Mouse (Mus musculus) layer of hippocampus, adult 11-12 months (tissue): ENCODE measurements around the gene Cep72.
A peak's percentile ranks its signal among the peaks of the same experiment; 100 is the strongest.
"Not testable (repeated sequence)": the region's sequence is repeated elsewhere in the genome, so short reads cannot be mapped to it uniquely, and the experiment has no call there.

ENCODE experiments used
- DNase-seq: peaks from one replicate; pipeline ENCODE4 v3.0.0; 2022; ENCODE audit warnings: low spot score

Gene Cep72

DNA sequence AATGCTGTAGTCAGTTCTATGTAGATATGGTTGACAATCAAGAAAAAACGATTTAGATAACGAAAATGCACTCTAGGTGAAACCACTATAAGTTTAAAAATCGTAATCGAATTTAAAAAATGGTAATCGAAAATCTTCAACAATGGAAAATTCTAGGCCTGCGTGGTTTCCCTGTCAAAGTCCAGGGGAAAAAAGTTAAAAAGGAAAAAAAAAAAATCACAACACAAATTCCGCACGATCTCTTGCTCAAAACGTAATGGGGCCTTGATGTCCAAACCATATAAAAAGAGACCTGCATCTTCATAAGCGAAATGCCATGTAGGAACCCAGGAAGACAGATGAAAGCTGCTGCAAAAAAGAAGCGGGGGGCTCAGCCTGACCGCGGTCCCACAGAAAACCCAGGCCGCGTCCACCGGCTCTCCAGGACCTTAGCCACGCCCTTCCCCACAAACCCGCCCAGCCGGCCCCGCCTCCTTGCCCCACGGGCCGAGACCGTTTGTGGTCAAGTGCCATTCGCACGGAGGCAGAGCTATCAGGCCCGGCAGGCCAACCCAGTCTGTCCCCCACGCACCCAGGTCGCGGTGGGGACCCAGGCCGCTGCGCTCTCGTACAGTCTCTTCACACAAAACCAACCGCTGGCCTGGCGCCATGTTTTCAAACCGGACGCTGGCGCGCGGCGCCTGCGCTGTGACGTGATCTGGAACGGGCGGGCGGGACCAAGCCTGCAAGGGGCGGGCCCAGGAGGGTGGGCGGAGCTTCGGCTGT lies at the start of gene Cep72:
Gene Cep72, minus strand, starts transcription at position 687 of the 765 bp plus-strand sequence.
- peak; percentile 86 for DNase-seq

DNA sequence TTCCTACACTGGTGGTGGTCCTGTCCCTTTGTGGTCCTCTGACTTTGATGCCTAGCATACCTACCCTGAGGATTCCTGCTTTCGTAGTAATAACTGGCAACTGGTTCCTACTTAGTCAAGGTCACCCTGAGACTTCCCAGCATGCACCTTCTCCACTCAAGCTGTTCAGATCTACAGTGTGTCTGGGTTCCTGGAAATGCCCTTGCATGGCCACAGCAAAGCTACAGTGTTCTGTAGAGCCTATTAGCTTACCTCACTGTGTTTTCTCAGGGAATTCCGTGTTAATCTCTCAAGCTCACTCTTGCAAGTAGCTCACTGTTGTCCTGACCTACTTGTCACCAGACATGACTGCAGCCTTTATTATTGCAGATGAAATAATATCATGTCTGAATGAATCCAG lies 45.3 kb upstream of the Cep72 start:
- DNase-seq = no peak

DNA sequence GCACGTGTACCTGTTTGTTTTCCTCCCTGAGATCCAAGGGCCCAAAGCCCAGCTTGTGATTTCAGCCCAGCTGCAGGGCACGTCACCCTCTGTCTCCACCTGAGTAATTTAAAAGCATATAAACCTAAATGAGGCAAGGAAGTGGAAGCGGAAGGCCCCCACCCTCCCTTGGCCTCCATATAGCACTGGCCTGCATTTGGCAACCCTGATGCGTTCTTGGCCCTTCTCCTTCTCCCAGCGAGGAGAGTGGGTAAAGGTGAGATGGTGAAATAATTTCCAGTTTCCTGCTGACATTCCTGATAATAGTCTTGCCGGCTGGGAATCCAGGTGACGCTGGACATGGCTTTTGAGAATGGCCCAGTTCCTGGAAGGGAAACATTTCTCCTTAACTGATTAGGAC lies 42.3 kb upstream of the Cep72 start:
- DNase-seq = no peak

DNA sequence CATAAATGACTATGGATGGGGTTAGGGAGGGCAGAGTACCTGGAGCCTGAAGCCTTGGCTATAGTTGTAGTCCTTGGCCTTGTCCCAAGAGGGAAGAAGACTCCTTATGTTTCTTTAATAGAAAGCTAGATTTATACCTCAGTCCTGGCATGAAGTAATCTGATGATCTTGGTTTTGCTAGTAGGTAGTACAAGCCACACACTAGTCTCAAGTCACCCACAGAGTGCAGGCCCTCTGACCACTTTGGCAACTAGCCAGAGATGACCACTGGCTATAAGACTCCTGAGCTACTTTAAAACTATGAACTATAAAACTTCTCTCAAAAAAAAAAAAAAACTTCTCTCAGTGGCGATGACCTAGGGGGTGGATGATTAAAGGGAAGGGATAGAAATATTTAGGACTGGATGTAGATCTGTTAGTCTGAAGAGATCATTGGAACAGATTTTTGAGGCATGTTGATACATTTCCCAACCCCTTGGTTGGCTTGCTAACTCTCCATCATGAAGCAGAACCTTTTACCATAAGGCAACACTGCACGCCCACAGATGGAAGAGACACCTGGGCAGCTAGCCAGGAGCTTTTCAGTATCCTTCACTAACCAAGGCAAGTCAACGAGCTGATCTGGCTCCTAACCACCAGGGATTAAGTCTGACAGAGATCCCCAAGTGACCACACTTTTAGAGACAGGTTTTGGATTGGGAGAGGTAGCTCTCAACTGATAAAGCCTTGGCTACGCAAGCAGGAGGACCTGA lies 40.9 kb upstream of the Cep72 start:
- no peak for DNase-seq

DNA sequence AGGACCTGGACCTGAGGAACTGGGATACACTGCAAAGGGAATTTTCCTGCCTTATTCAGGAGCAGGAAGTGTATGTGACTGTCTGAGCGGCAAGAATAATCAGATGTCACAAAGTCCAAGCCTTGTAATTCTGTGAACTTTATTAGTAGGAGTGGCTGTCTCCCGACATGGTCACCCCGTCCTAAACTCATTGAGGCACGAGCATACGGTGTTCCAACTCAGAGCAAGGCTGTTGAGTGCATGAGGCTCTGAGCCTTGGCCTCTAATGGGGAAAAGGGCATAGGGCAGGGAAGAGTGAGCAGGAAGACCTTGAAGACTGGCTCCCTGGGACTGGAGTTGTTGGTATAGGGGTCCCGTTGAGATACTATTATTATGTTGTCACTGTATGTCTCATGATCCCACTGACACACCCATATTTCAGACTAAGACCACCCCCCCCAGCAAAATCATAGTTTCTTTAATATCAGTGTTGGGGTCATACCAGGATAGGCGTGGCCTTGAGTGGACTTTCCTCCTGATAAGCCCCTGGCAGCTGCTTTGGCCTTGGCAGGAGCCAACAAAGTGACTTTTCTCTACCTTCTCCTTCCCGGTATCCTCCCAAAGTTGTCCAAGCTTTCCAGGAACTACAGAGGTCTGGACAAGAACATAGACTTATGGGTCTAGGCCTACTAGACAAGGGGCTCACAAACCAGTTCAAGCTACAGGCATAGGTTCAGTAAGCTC lies 40.2 kb upstream of the Cep72 start:
- no peak for DNase-seq

DNA sequence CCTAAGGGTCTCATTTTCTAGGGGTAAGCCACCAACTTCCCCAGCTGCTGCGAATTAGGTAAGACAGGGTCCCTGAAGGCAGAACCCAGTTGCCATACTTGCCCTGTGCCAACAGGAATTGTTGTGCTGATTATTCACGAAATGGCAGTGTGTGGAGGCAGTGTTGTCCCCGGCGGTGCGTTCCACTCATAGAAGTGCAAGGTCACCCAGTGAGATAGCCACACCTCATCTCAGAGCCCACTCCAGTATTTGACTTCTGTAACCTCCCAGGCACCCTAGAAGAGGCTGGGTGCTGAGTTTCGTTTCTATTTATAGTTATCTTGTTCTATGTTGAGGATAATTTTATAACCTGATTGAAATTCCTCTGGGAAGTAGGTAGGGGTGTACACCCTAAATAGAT lies 36.8 kb upstream of the Cep72 start:
- no peak for DNase-seq

DNA sequence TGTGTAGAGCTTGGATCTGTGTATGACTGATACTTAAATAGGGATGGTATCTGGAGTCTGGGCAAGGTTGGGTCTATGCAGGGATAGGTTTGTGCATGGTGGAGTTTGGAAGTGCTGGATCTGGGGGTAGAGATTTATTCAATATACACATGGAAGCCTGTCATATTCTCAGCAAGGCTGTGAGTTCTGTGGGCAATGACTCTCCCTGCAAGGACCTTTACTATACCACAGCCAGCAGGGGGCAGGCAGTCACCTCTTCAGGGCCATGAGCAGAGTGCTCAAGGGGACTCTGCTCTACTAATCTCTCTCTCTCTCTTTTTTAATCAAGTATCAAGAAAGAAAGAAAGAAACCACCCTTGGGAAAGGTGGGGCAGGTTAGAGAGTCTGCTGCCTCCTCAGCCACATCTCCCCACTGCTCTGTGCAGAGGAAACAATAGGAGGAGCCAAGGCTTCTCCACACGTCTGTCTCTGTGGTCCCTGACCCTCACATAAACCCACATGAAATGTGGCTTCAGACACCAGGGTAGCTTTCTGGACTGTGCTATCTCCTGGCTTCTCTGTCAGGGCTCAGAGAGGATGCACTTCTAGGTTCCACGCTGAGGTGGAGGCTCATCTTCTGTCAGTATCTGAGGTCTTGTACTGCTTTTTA lies 34.7 kb upstream of the Cep72 start:
- DNase-seq = peak; percentile 64

DNA sequence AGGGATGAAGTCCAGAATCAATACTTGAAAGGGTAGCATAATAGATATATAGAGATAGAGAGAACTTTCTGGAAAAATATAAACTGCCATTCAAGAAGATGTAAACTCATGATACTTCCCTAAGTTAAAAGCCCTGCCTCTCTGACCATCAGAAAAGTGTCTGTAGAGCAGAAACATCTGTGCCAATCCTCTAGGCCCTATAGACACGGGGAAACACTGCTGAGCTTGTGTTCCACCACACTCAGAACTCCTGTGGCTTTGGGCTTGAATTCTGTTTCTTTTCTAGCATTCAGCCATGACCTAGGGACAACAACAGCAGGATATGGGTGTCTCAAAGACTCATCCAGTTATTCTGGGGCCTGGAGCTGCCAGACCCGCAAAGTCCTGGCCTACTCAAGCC lies 33.8 kb upstream of the Cep72 start:
- DNase-seq = no peak

DNA sequence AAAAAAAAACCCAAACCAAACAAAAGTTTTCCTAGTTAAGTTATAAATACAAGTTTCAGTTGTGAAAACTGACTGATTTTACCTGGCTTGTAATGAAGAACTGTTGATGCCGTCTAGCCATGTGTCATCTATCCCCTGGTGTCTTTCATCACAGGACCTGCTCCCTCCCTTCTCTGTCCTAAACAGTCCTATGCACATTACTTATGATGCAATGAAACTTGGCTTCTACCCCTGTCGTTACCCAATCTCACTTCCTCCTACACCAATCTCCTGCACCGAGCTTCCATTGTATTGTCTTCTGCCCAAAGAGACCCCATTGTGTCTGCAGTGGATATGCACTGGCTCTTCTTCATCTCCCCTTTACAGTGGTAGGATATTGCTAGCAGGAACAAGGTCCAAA lies 28.2 kb upstream of the Cep72 start:
- no peak for DNase-seq

DNA sequence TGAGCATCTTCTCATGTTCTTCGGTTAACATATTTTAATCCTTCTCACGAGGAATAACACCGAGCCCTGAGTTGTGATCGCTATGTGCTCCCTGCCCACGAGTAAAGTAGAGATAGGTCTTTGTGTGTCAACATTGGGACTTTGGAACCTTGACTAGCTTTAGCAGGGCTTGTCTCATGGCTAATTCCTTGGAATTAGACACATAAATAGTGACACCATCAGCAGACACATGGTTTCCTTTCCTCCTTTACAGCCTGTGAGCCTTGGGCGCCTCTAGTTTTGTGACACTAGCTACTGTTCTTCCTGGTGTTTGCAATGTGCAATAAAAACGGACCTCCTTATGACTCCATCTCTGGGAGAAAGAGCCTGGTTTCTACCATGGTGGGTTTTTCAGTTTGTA lies 11.3 kb upstream of the Cep72 start:
- DNase-seq = no peak

DNA sequence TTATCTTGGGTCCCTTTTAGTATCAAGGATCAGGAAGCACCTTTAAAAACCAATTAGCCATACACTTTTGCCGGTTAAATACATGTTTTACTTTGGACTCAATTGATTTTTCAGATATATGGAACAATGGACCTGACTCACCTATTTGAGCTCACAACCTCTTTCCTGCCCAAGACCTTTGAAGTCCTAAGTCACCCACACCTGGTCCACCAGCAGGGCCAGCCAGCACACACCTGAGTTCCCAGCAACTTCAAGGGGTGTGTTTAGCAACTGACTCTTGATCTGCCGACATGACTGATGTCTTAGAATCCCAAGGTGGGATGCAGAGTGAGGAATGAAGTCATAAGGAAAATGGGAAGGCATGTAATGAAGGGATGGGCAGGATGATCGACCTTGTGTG lies 9.6 kb upstream of the Cep72 start:
- no peak for DNase-seq

DNA sequence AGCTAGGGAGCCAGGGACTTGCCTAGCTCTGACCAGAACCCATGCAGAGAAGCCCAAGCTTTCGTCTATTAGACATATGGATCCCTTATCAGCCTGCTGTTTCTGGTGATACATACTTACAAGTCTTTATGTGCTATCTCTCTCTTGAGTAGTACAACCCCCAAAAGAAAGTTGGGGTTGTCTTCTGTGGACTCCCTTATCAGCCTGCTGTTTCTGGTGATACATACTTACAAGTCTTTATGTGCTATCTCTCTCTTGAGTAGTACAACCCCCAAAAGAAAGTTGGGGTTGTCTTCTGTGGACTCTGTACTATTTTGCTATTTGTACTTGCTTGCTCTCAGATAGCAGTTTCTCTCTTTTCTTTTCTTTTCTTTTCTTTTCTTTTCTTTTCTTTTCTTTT lies 9.1 kb upstream of the Cep72 start:
- DNase-seq = not testable (repeated sequence)

DNA sequence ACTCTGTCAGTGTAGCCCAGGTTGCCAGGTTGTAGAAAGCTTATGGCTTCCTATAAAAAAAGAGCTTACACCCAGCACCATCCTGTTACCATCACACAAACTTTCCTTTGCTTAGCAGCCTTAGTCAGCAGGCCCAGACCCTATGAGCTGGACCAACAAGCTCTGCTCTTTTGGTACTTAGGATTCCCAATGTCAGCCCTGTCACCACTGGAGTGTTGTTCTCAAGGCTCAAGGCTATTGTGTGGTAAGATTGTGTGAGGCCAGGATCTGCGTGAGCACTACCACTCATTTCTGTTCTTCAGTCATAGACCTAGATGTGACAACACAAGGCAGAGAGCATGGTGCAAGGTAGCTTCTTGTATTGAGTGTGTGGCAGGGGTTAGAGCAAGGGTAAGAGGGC lies 4.5 kb upstream of the Cep72 start:
- DNase-seq = no peak

DNA sequence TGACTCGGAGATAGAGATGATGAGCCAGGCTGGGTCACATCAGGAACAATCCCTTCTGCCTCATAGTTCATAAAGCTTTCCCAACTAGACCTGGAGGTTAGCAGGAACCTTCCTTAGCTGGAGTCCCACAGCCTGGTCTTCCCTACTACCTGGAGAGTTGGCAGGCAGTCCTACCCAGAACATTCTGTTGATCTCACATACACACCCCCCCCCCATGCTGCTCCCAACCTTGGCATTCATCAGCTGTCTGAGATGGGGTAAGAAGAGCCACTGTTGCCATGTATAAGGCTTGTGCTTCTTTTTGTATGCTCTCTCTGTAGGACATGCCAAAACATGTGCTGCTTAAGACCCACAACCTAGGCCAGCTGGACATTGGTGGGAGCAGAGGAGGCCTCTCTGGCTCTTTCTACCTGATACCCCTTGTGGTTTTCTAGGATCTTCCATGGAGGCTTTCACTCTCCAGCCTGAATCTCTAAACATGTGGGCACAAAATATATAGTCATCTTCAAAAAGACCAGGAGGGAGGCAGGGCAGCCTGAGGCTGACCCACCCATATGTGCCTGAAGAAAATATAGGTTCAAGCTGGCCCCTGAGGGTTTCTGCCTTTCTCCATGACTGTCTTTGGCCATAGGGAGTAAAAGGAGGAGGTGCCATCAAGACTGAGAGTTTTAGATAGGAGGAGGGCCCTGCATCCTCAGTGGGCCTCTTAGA lies 1.4 kb upstream of the Cep72 start:
- DNase-seq = no peak

DNA sequence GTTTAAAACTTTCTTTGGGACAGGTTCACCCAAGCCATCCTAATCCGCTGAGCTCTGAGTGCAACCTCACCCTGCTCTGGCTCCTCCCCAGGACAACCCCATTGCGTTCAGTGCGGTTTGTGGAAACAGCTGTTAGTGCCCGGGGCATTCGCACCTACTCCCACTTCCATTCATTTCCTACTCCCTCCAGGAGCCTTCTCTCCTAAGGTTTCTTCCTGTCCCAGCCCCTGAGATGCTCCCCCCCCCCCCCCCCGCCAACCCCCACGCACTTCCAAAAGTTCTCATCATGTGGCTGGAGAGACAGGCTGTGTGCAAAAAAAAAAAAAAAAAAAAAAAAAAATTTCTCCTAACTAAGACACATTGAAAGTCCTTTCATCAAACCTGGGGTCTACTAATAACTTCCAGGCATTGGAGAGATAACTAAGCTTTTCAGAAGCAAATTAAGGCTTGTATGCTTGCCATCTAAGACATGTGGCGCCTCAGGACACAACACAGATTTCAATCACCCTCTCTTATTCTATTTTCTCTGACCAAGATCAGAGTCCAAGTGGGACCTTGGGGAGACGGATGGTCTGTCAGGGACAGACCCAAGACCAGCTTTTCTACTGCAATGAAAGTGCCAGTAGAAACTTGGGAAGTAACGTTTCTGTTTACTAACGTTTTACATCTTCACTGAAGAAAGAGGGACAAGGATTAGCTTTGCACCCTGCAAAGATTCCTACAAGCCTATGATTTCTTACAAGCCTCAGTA lies 454 bp upstream of the Cep72 start:
- DNase-seq = no peak

DNA sequence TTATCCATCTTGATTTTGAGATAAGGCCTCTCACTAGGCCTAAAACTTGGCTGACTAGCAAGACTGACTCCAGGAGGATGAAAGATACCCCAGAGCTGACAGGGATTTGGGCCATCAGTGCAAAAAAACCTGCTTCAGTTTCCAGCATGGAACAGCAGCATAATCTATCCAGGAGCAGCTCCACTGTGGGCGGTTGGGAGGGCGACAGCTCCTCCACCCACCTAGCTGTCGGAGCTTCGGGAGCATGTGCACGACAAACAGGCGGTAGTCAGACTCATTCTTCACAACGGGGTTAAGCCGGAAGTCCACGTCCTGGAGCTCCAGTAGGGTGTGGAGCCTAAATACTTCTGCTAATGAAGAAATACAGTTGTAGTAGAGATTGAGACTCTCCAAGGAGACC lies 4.0 kb downstream of the Cep72 start:
- no peak for DNase-seq

DNA sequence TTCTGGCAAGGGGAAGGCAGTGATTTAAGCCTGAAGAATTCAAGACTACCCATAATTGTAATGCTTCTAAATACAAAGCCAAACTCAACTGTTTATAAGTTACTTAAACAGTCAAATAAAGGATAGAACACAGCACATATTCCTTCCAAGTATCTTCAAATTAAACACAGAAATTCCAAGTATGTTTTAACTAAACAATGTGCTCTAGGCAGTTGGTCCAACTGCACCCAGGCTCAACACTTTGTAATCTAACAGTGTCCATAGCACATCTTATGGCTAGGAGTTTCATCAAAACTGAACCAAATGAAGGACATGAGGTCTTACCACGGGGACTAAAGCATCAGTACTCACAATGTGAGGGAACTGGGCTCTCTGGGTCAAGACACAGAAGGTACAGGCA lies 5.9 kb downstream of the Cep72 start:
- DNase-seq = no peak

DNA sequence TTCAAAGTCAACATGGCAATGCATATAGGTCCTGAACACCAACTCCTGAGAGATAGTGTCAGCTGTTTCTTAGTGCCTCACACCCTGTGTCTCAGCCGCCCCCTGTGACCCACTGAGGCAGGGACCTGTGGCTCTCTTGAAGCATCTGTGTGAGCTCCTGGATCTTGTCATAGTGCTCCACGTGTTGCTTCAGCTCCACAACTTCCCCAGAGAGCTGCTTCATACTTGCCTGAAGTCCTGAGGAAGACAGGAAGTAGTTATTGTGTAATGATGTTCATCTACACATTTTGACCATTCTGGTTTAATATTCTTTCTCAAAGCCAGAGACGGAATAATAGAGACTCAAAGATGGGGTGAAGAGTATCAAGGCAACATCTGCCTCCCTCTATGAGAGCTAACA lies 22.2 kb downstream of the Cep72 start:
- DNase-seq = no peak

DNA sequence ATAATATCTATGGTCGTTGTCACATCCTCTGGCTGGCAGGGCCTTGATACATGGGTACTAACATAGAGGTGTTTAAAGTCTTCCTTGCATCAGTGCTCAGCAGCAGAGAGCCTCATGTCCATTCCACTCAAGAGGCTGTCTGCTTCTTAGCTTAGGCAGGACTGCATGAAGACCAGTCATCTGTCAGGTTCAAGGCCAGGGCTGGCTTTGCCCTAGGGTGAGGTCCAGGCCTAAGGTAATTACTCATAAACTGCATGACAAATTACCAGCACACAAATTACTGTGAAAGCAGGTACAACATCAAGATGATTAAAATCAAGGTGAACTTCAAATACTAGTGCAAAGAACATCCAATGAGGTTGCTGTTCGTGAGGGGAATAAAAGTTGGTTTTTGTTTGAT lies 26.3 kb downstream of the Cep72 start:
- no peak for DNase-seq

DNA sequence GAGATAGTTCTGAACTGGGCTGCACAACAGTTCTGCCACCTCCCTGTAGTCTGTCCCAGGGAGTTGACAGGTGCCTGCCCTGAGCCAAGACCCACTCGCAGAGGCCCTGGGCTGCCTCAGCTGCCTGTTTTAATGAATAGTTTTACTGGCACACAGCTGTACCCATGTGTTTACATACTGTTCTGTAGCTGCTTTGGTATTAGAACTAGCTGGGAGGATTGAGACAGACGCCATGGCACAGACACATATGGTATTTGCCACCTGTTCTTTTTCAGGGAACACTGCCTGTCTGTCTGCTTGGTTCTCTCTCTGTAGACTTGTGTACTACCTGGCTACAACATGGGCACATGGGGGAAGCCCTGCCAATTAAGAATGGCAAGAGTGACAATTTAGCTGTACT lies 27.3 kb downstream of the Cep72 start:
- peak; percentile 58 for DNase-seq

DNA sequence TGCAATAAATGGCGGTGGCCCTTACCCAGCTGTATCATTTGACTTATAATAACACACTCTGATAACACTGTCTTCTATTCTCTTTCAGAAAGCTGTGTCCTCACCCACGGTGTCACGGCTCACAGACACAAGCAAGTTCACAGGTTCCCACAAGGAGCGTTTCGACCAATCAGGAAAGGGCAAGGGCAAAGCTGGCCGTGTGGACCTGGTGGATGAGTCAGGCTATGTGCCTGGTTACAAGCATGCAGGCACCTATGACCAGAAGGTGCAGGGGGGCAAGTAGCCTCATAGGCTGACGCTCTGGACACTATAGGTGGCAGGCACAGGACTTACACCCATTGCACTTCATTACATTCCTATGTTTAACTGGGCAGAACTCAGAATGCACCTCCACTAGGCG lies 31.0 kb downstream of the Cep72 start:
- DNase-seq = no peak
